Mouse (Mus musculus) left cerebral cortex, postnatal 25 days (tissue): ENCODE measurements around the gene C2. TPM values are rescaled to one million over a fixed set of nuclear protein-coding genes. Genes with fewer than 3 reads are reported as not detected.
"Not testable (repeated sequence)": the region's sequence is repeated elsewhere in the genome, so short reads cannot be mapped to it uniquely, and the experiment has no call there.

Source experiments
- DNase-seq, 2 experiments: peaks; one replicate each; pipeline ENCODE4 v3.0.0; 2022; ENCODE audit warnings: low spot score in 2 of 2, mixed read lengths in 1 of 2
- intact Hi-C: fragments of 180-260 bp; cut with DNase I; formaldehyde crosslinking; loops from one replicate; pipeline ENCODE4 v1.15.1; 2025
- total RNA-seq, 2 experiments: library from RNA; stranded (reverse); gene quantifications; 2 replicates each; pipeline ENCODE4 v1.2.3; 2021

The C2 gene
- total RNA-seq, 2 experiments from 2014 or later = 1.5 to 3.6 TPM

DNA sequence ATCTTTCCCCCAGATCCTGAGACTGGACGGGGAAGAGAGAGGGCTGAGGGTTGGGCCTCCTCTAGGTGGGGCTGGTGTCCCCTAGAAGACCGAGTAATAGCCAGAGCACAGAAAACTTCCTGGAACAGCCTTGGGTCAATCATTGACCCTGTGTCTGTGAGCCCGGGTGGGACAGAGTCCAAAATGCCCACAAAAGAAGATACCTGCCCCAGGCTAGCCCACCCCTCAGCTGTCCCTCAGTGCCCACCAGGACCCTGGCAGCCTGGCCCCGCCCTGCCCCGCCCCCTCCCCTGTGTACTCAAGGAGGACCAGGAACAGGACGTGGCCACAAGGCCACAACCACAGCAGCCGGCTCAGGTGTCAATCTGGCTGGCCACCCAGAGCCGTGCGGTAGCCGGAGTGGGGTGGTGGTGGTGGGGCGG is 17.4 kb upstream of the C2 start:
- intact Hi-C loops = no loop called here
- no peak for DNase-seq

DNA sequence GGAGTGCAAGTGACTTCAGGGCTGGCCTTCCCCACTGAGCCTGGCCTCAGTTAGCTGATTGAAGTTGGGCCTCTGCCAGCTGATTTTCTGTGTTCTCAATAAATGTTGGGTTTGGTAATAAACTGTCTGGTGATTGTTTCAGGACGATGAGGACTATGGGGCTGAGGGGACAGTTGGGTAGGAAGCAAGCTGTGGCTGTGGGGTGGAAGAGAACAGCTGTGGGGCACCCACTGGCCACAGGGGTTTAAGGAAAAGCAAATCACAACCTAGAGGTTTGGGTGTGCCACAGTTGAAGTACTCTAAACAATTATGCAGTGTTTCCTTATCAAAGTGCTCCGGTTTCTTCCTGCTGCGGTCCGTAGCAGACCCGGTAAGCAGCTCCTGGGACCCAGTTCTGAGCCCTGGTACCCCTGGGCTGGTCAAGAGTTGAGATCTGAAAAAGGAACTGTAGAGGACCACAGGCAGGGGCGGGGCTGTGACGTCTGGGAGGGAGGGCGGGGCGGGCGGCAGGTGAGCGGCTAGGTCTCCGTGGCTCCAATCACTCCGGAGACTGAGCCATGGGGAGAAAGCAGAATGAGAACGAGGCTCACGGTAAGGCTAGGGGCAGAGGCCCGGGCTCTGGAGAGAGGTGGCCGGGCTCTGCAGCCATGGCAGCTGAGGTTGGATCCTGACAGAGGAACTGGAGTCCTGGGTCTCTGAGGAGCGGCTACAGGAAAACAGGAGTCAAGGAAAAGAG is 16.0 kb upstream of the C2 start, which contains the start of gene Slc44a4:
Slc44a4 (plus strand) TSS at position 537 of the 736 bp plus-strand sequence.
- intact Hi-C loops = loop anchor here (2.0 kb wide), 1 partner anchor 57 kb away; no protein-coding TSS in a partner anchor
- no peak for DNase-seq

DNA sequence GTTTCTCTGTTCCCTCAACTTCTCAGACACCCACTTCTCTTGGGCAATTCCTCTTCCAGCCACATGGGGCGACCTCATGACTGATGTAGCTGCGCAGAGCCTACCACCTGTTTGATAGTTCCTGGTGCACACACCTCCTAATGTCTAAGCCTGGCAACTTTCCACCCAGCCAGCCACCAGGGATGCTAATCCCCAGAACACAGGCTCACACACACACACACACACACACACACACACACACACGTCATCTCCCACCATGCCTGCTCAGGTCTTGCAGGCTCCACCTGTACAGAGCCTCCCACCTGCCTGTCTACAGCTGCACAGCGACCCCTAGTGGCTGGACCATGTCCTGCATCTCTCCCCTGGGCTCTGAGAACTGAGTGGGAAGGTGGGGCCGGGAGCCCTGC is 13.9 kb upstream of the C2 start:
- intact Hi-C loops = loop anchor here (2.0 kb wide), 1 partner anchor 55 kb away; no protein-coding TSS in a partner anchor
- peak; percentile 45 to 51 for DNase-seq

DNA sequence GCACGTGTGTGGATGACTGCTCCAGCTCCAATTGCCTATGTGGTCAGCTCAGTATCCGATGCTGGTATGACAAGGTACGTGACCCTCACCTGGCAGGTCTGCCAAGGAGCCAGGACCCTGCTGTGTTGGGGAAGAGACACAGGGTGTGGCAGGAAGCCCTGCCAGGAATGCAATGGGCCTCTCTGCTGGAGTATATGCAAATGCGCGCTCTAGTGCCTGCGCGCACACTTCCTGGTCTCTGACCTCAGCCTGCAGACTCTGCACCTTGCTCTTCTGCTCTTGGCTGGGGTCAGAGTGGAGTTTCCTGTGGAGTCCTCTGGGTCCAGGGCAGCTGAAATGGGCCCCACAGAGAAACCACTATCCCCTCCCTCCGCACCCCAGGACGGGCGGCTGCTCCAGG is 12.9 kb upstream of the C2 start:
- intact Hi-C loops = no loop called here
- no peak for DNase-seq

DNA sequence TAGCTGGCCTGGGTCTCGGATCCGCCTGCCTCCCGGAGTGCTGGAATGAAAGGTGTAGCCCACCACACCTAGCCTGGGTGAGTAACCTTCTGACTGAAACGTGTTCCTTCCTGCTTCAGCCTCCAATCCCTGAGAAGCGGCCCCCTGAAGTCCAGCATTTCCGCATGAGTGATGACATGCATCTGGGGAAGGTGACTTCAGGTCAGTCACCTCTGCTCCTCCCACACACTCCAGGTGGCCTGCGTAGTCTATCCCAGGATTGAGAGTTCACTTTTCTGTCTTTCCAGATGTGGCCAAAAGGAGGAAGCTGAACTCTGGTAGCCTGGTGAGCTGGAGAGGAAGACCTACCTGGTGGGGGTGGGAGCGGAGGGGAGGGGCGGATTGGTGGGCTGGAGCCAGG is 4.8 kb upstream of the C2 start:
- DNase-seq = no peak
- intact Hi-C loops = no loop called here

DNA sequence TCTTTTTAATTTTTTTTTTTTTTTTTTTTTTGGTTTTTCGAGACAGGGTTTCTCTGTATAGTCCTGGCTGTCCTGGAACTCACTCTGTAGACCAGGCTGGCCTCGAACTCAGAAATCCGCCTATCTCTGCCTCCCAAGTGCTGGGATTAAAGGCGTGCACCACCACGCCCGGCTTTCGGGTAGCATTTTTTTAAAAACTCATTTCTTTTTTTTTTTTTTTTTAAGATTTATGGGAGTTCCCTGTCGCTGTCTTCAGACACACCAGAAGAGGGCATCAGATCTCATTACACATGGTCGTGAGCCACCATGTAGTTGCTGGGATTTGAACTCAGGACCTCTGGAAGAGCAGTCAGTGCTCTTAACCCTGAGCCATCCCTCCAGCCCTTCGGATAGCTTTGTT is 3.9 kb upstream of the C2 start:
- intact Hi-C loops = not testable (repeated sequence)

DNA sequence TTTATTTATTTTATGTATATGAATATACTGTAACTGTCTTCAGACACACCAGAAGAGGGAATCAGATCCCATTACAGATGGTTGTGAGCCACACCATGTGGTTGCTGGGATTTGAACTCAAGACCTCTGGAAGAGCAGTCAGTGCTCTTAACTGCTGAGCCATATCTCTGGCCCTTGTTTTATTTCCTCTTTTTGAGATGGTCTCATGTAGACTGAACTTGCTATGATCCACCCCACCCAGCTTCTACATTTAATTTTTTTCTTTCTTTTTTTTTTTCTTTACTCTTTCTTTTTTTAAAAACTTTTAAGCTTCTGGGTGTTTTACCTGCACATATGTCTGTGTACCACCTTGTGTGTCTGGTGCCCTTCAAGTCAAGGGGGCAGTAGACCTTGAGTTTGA is 2.8 kb upstream of the C2 start:
- DNase-seq, intact Hi-C loops: not testable (repeated sequence)

More for the DNA sequence above, 3.9 kb upstream of the C2 start:
- not testable (repeated sequence) for DNase-seq

DNA sequence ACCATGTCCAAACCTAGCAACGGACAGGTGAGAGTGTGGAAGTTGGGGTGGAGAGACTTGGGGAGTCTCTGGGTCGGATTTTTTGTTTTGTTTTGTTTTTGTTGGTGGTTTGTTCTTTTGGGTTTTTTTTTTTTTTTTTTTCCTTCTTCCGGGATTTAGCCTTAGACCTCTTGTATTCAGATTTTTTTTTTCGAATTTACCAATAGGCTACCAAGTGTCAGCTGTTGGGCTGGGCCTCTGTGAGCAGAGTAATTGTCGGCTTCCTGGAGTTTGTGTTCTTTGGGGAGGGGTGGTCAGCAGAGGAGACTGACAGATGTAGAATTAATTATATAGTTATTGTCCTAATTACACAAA is 1.8 kb upstream of the C2 start:
- intact Hi-C loops = loop anchor here (2.0 to 5.0 kb wide), 3 partner anchors 53 to 783 kb away; partner anchors contain the start of genes Csnk2b, Gpank1 and H2-DMa
- no peak for DNase-seq

DNA sequence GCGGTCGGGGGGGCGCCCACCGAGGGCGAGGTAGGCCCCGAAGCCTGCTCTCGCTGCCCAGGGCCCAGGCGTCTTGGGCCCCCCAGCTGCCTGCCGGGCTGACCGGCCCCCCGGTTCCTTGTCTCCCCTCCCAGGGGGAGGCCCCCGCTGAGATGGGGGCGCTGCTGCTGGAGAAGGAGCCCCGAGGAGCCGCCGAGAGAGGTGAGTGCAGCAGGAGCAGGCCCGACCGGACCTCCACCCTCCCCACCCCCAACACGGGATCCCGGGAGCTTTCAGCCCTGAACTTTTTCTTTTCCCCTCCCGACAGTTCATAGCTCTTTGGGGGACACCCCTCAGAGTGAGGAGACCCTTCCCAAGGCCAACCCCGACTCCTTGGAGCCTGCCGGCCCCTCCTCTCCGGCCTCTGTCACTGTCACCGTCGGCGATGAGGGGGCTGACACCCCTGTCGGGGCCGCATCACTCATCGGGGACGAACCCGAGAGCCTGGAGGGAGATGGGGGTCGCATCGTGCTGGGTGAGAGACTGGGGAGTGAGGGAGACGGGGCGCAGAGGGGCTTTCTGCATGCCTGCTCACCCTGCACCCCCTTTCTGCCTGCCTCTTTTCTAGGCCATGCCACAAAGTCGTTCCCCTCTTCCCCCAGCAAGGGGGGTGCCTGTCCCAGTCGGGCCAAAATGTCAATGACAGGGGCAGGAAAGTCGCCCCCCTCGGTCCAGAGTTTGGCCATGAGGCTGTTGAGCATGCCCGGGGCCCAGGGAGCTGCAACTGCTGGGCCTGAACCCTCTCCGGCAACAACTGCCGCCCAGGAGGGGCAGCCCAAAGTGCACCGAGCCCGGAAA is 1.2 kb upstream of the C2 start:
- DNase-seq = peak; percentile 11 to 31
- intact Hi-C loops = loop anchor here (2.0 to 5.0 kb wide), 3 partner anchors 54 to 782 kb away; partner anchors contain the start of genes Csnk2b, Gpank1 and H2-DMa

DNA sequence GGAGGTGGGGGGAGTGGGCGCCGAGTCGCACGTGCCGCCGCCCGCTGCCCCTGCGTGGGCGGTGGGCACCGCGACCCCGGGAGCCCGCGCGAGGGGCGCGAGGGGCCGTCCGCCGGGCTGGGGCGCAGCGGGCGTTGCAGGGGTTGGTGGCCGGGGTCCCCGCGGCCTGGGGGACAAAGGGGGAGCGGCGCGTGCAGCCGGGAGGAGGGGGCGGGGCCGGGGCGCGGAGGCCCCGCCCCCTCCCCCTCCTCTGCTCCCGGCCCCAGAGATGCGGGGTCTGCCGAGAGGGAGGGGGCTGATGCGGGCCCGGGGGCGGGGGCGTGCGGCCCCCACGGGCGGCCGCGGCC is 614 bp upstream of the C2 start:
- intact Hi-C loops = loop anchor here (2.0 to 5.0 kb wide), 3 partner anchors 54 to 781 kb away; partner anchors contain the start of genes Csnk2b, Gpank1 and H2-DMa
- no peak for DNase-seq

DNA sequence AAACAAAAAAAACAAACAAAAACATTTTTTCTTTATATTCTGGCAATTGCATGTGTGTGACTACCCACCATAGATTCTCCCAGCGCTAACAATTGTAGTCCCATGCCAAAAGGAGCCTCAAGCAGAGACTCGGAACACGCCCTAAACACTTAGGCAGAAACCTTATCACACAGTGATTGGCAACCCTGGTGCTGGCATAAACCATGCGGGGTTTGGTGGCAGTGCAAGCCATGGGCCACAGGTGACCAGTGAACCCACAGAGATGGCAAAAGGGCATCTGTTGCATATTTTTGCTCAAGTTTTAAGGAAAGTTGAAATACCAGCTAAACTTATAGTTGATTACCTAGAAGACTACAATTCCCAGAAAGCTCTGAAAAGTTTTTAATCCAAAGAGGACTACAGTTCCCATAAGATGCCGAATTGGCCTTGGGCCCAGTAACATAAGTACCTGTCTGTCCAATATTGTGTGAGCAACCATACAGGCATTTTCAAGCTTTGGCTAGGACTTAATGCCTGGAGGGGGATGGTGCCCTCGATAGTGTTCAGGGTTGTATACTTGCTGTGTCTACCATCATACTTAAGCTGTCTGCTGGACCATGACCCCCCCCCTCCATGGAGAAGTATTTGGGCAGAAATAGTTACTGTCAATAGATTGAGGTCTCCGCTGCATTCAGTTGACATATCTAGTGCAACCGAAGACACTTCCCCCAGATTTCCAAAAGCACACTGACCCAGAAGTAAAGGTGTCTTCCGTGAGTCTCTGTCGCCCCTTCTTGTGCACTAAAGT is 499 bp downstream of the C2 start:
- intact Hi-C loops = loop anchor here (2.0 to 5.0 kb wide), 3 partner anchors 55 to 780 kb away; partner anchors contain the start of genes Csnk2b, Gpank1 and H2-DMa
- DNase-seq = peak; percentile 62 to 72

DNA sequence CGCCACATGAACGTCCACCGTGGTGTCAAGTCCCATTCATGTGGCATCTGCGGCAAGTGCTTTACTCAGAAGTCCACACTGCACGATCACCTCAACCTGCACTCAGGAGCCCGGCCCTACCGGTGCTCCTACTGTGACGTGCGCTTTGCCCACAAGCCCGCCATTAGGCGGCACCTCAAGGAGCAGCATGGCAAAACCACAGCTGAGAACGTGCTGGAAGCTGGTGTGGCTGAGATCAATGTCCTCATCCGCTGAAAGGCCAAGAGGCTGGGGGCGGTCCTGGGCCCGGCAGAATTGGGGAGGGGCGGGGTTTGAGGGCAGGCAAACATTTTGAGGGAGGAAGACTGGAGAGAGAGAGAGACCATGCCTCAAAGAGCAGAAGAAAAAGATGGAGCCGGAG is 1.7 kb downstream of the C2 start:
- intact Hi-C loops = loop anchor here (5.0 kb wide), 2 partner anchors 226 to 779 kb away; partner anchors contain the start of genes Csnk2b, Gpank1 and H2-DMa
- DNase-seq = no peak

DNA sequence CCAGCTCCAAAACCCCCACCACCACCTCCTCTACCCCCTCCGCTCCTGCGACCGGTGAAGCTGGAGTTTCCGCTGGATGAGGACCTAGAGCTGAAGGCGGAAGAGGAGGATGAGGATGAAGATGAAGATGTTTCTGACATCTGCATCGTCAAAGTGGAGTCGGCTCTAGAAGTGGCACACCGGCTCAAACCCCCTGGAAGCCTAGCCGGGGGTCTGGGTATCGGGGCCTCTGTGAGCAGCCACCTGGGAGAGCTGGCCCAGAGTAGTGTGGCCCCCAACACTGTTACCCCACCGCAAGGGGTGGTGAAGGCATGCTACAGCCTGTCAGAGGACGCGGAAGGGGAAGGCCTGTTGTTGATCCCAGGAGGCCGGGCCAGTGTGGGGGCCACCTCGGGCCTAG is 2.3 kb downstream of the C2 start:
- intact Hi-C loops = loop anchor here (5.0 kb wide), 2 partner anchors 227 to 778 kb away; partner anchors contain the start of genes Csnk2b, Gpank1 and H2-DMa
- no peak for DNase-seq

DNA sequence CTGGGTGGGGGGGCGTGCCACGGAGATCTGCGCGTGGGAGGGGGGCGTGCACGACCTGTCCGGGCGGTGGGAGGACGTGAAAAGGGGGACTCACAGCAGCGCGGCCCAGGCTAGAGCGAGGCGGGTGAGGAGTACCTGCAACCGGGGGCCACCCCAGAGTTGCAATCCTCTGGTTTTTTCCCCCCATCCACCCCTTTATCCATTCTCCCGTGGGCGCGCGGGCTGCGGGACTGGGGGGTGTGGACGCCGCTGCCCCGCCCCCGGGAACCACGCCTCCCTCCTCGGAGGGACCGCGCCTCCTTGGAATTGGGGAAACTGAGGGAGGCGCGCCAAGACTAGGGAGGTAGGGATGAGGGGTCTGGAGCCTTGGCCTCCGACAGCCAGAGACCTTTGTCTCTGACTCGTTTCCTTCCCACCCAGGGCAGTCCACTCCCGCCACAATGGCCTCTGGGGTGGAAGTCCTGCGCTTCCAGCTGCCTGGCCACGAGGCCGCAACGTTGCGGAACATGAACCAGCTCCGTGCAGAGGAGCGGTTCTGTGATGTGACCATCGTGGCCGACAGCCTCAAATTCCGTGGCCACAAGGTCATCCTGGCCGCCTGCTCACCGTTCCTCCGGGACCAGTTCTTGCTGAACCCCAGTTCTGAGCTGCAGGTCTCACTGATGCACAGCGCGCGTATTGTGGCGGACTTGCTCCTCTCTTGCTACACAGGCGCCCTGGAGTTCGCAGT is 3.1 kb downstream of the C2 start:
- intact Hi-C loops = loop anchor here (5.0 kb wide), 3 partner anchors 43 to 778 kb away; partner anchors contain the start of genes Csnk2b, Gpank1, H2-DMa and Nelfe
- DNase-seq = peak; percentile 23 to 40

DNA sequence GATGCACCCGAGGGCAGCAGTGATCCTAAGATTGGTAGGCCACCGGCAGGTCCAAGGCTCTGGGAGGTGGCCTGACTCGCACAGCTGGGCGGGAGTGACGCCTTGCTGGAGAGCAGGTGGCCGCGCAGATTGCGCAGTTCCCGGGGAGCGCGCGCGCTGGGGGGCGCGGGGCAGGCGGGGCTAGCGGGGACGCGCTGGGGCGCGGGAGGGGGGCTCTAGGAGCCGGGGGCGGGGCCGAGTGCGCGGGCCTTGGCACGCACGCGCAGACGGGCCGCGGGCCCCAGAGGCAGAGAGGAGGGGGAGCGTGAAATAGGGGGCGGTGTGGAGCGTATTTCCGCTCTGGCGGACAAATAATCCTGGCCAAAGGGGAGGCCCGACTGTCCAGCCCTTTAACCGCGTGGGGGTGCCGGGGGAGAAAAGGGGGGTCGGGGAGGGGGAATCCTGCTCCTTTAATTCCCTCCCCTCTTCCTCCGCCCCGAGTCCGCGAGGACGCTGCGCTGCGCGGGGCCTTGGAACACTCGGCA is 3.9 kb downstream of the C2 start:
- DNase-seq = peak; percentile 94
- intact Hi-C loops = loop anchor here (5.0 kb wide), 1 partner anchor 42 kb away; the partner anchor contains the start of genes Nelfe and Skiv2l

DNA sequence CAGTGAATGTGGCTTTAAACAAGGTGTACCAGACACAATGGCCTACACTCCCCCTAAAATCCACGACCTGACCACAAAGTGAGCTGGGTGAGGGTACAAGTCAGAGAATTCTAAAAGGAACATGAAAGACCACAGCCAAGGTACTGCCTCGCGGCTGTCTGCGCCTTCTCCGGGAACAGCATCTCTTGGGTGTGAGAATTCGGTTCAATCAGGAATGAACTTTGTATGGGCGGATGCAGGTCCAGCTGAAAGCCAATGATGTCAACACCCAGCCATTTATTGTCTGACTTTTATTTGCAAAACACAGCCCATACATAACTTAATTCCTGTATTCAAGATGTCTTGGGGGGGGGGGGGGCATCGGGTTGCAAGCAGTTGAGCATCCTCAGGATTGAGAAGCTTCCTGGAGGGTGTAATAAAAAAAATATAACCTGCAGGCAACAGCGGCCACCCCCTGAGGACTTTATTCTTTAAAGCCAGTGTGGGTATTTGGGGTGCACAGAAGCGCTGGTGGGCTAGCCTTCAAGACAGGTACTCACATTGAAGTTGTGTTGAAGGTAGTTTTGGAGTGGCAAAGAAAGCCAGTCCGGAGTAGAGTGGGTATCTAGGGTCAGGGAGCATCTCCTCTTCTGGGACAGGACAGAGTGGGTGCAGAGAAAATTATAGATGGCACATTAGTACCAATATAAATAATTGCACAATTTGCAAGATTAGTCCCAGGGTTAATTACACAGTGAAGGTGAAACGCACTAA is 4.8 kb downstream of the C2 start:
- no peak for DNase-seq
- intact Hi-C loops = loop anchor here (5.0 kb wide), 1 partner anchor 41 kb away; the partner anchor contains the start of genes Nelfe and Skiv2l

DNA sequence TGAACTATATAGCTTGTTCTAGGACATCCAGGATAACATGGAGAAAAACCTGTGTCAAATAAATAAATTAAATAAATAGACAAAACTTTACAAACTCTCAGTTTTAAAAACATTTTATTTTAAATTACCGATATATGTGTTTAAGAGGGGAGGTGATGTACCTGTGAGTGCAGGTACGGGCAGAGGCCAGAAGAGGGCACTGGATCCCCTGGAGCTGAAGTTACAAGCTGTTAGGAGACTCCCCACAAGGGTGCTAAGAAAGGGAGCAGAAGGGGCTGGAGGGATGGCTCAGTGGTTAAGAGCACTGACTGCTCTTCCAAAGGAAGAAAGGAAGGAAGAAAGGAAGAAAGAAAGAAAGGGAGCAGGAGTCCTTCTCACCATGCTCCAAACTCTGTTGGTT is 6.7 kb downstream of the C2 start:
- DNase-seq = no peak
- intact Hi-C loops = loop anchor here (5.0 kb wide), 1 partner anchor 39 kb away; the partner anchor contains the start of genes Nelfe and Skiv2l
